Mouse (Mus musculus) adrenal gland, postnatal 10 days (tissue): ENCODE measurements around the gene Zbtb42. TPM values are rescaled to one million over a fixed set of nuclear protein-coding genes. Genes with fewer than 3 reads are reported as not detected.

Experiments
- DNase-seq: peaks from one replicate; pipeline ENCODE4 v3.0.0; 2021; ENCODE audit warnings: mixed read lengths
- microRNA-seq: library from miRNA; unstranded; fragments of <30 nt; microRNA quantifications from one replicate; pipeline ENCODE4 v1.2.0, GENCODE M21; 2021
- total RNA-seq, 2 experiments: library from RNA; stranded (reverse); gene quantifications; 2 replicates each; pipeline ENCODE4 v1.2.3; 2021

The Zbtb42 gene
- total RNA-seq, 2 experiments from 2014 or later: 3.9 to 5.5 TPM

- no peak for DNase-seq
Measured at GRCm38 (mm10) chr12:112730808-112731207, 52.2 kb downstream of the Zbtb42 start.

Small RNA genes lying within 50 kb of the gene (microRNA-seq; reads per million reads assigned to microRNA genes)
- gene Mir6939: not detected

Other genes with a start within 250 kb of the Zbtb42 start
- gene A530016L24Rik, start 189.4 kb upstream of the Zbtb42 start, total RNA-seq: 10 to 100 TPM; 16.2 to 22.6 TPM
- gene Tmem179, start 162.1 kb upstream of the Zbtb42 start, total RNA-seq: 1 to 10 TPM; 4.8 to 6.8 TPM
- 10 to 100 TPM; 21.7 to 25.4 TPM for gene Inf2, start 90.0 kb upstream of the Zbtb42 start, total RNA-seq
- 10 to 100 TPM; 42.9 to 72.4 TPM for gene Adssl1, start 58.8 kb upstream of the Zbtb42 start, total RNA-seq
- 10 to 100 TPM; 35.9 to 46.7 TPM for gene Siva1, start 34.1 kb upstream of the Zbtb42 start, total RNA-seq
- 100 to 1,000 TPM; 210 to 252 TPM for gene Akt1, start 3.9 kb upstream of the Zbtb42 start, total RNA-seq
- 10 to 100 TPM; 28.8 to 29.6 TPM for gene Cep170b, start 41.6 kb downstream of the Zbtb42 start, total RNA-seq
- gene Pld4, start 81.8 kb downstream of the Zbtb42 start, total RNA-seq: 10 to 100 TPM; 10.8 to 13.4 TPM
- gene Ahnak2, start 123.8 kb downstream of the Zbtb42 start, total RNA-seq: 10 to 100 TPM in 1 of 2 experiments, 1 to 10 TPM in 1; 9.4 to 13.5 TPM
- 1 to 10 TPM; 4.4 to 5.1 TPM for gene Clba1, start 130.1 kb downstream of the Zbtb42 start, total RNA-seq
- 10 to 100 TPM; 20.2 to 23.1 TPM for gene Cdca4, start 150.6 kb downstream of the Zbtb42 start, total RNA-seq
- gene Gpr132, start 189.4 kb downstream of the Zbtb42 start, total RNA-seq: 1 to 10 TPM; 1.1 to 1.2 TPM